In the genomic region with DNA sequence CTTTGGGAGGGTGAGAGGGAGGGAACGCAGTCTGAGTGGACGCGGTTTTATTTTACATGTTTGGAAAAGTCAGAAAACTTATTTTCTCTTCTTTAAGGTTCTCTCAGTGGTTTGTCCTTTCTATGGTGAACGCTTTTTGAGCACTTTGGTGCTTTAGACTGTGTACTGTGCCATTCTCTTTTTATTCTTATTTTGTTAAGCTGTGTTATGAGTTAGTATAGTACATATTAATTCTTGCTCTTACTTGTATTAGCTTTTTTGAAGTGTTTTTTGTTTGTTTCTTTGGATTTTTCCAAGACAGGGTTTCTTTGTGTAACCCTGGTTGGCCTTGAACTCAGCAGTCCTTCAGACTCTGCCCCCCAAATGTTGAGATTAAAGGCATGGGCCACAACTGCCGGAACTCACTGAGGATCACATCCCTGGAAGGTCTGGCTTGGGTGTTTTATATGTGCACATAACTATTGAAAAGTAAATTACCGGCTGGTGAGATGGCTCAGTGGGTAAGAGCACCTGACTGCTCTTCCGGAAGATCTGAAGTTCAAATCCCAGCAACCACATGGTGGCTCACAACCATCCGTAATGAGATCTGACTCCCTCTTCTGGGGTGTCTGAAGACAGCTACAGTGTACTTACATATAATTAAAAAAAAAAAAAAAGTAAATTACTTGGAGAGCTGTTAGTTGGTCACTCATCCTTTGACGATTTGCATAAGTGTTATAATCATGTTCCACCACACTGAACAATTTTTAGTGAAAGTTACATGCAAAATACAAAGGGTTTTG, we compare ENCODE assay signal across 8 mouse cellular contexts. TPM values are rescaled to one million over a fixed set of nuclear protein-coding genes. Genes with fewer than 3 reads are reported as not detected.
DNase-seq lines count a peak whose midpoint lies in the region; ATAC-seq and TF ChIP-seq lines count a peak whose summit lies in the region.

No protein-coding gene starts in this region.

- WGBS in forebrain, embryonic 15.5 days: 8% methylated on average over 9 of the region's 9 CpGs
- 7% methylated on average over 9 of the region's 9 CpGs for WGBS in liver, adult 2 months

- H3K4me1 ChIP-seq in forebrain, embryonic 15.5 days: 0 out of 2 replicates have a peak, but pooled peaks cover 7% of the 10 kb centered on the region
- H3K4me1 ChIP-seq in liver, adult 2 months (ENCODE audit: control insufficient read depth, insufficient read depth, low read length): no peaks in the 10 kb centered on the region

- TF ChIP-seq POLR2A in liver, adult 2 months (IDR thresholded peaks at IDR 0.05; ENCODE audit: extremely low read depth, insufficient read depth, low read length): no peak

- H3K4me2 ChIP-seq in forebrain, embryonic 15.5 days (replicated peaks): no peak overlapping the region

- H3K36me3 ChIP-seq in forebrain, embryonic 15.5 days: no peaks in the 10 kb centered on the region
- no peaks in the 10 kb centered on the region for H3K36me3 ChIP-seq in liver, adult 2 months (ENCODE audit: control insufficient read depth, insufficient read depth, low read length)

- intact Hi-C loops in left cerebral cortex, postnatal 4 days (cut with DNase I): no loop called here

- H3K9ac ChIP-seq in forebrain, embryonic 15.5 days (replicated peaks): no peak overlapping the region
- no peak overlapping the region for H3K9ac ChIP-seq in liver, adult 2 months (ENCODE audit: low read depth, low read length)

- peak overlapping the region; percentile 74 for H3K27ac ChIP-seq in forebrain, embryonic 15.5 days (replicated peaks)
- peak overlapping the region; percentile 13; the same call in 1 of the 2 replicates for H3K27ac ChIP-seq in liver, adult 2 months (replicated peaks; ENCODE audit: insufficient read depth, low read depth, low read length)

- no peak for TF ChIP-seq CTCF in liver, adult 2 months (IDR thresholded peaks at IDR 0.05; ENCODE audit: low read depth, low read length)

- peak; percentile 21 for ATAC-seq in activated CD4-positive, CD25-positive, alpha-beta regulatory T cell, adult 4 months
- no peak for ATAC-seq in forebrain, embryonic 15.5 days (replicated peaks)

- H3K9me3 ChIP-seq in forebrain, embryonic 15.5 days: no peaks in the 10 kb centered on the region

- peak; percentile 66 for DNase-seq in left cerebral cortex, adult 11 months (ENCODE audit: low spot score)
- DNase-seq in left cerebral cortex, postnatal 4 days: no peak
- DNase-seq in induced T-regulatory cell, adult 2 months (ENCODE audit: low read depth): peak; percentile 85
- peak; percentile 94 for DNase-seq in liver, adult 2 months (ENCODE audit: extremely low read depth, low read depth, low spot score)
- DNase-seq in naive thymus-derived CD4-positive, alpha-beta T cell, adult 2 months (ENCODE audit: low read depth): peak; percentile 82
- DNase-seq in ovary, postnatal 10 days (ENCODE audit: low spot score): no peak

- no peak overlapping the region for H3K4me3 ChIP-seq in forebrain, embryonic 15.5 days
- no peak overlapping the region for H3K4me3 ChIP-seq in liver, adult 2 months (ENCODE audit: insufficient read depth, low read depth, low read length)

- no peaks in the 10 kb centered on the region for H3K27me3 ChIP-seq in forebrain, embryonic 15.5 days
- no peaks in the 10 kb centered on the region for H3K27me3 ChIP-seq in liver, adult 2 months (ENCODE audit: control insufficient read depth, insufficient read depth, low read length)

- no peaks in the 10 kb centered on the region for H3K79me2 ChIP-seq in liver, adult 2 months (ENCODE audit: control insufficient read depth, insufficient read depth, low read length)

RNA-seq across cellular contexts. Expression of gene Tex14, which starts 57.8 kb away (rescaled TPM):
- total RNA-seq in left cerebral cortex, postnatal 4 days (2021): under 1 TPM; 0.34 to 0.44 TPM
- polyA plus RNA-seq in activated CD4-positive, CD25-positive, alpha-beta regulatory T cell, adult 4 months (2017; shearing (Covaris generic)): under 1 TPM; 0.22 to 0.58 TPM
- 0.31 TPM in 1 of 2 replicates, not detected in the other for polyA plus RNA-seq in forebrain, embryonic 15.5 days (2015; fragmentation: Nextera tagmentation; extraction: Ambion mirVana)
- total RNA-seq in liver, adult 2 months (2014; rRNA removed): 0.07 and 0.28 TPM in 2 replicates
- polyA plus RNA-seq in liver, adult 2 months (2012; rRNA removed): 0.02 TPM in 1 of 2 replicates, not detected in the other

RNA-seq across cellular contexts. Expression of gene Rad51c, which starts 57.9 kb away (rescaled TPM):
- 1 to 10 TPM; 4.0 to 4.8 TPM for total RNA-seq in left cerebral cortex, postnatal 4 days (2021)
- 1 to 10 TPM; 1.2 to 1.6 TPM for polyA plus RNA-seq in activated CD4-positive, CD25-positive, alpha-beta regulatory T cell, adult 4 months (2017; shearing (Covaris generic))
- 6.6 and 7.2 TPM in 2 replicates for polyA plus RNA-seq in forebrain, embryonic 15.5 days (2015; fragmentation: Nextera tagmentation; extraction: Ambion mirVana)
- 0.28 and 0.67 TPM in 2 replicates for total RNA-seq in liver, adult 2 months (2014; rRNA removed)
- 0.16 and 0.32 TPM in 2 replicates for polyA plus RNA-seq in liver, adult 2 months (2012; rRNA removed)

Comparison
In these comparisons a context has a peak if more than half of its experiments do, and no peak if none do; other contexts are left out.
1. DNase-seq: peak in left cerebral cortex, adult 11 months (single experiment), induced T-regulatory cell, adult 2 months (single experiment), liver, adult 2 months (single experiment) and naive thymus-derived CD4-positive, alpha-beta T cell, adult 2 months (single experiment); none in left cerebral cortex, postnatal 4 days (single experiment) and ovary, postnatal 10 days (single experiment).